Mouse (Mus musculus) kidney, adult 9 months (tissue): ENCODE measurements at regions not wholly inside any gene's neighbourhood (a gene's known extent, or its start where the extent isn't known, plus 50 kb on each side); places are given as distances from the start of the nearest gene placed in this dataset.
A peak's percentile ranks its signal among the peaks of the same experiment; 100 is the strongest.

Experiments used
- DNase-seq: peaks from one replicate; pipeline ENCODE4 v3.0.0; 2022

GRCm38 (mm10) chrX:122021749-122022148 is 375.5 kb downstream of the Nap1l3 start:
- DNase-seq = peak; percentile 0
